Mouse (Mus musculus): Measurements from ENCODE around the gene Ccnl2. TPM values are rescaled to one million over a fixed set of nuclear protein-coding genes. Genes with fewer than 3 reads are reported as not detected.

The Ccnl2 gene
- total and polyA plus RNA-seq, 3 experiments, result 46.1 to 103 (median 48.6) TPM

- peaks cover 27% of the 10 kb centered on the region for H3K79me2 ChIP-seq (ENCODE audit: control insufficient read depth, insufficient read depth, low read length, poor library complexity)
- peak overlapping the region; percentile 9 to 93 for H3K4me3 ChIP-seq (ENCODE audit: control insufficient read depth in 1 of 2, insufficient read depth in 1 of 2, low read depth in 2 of 2, low read length in 2 of 2)
- TF ChIP-seq CHD2 (IDR thresholded peaks at IDR 0.05; ENCODE audit: low read length) (no peak), ZMIZ1 (IDR thresholded peaks at IDR 0.05; ENCODE audit: low read depth, low read length) (no peak), ELF1 (IDR thresholded peaks at IDR 0.05; ENCODE audit: low read depth, low read length) (no peak), SIN3A (IDR thresholded peaks at IDR 0.05; ENCODE audit: low read length) (no peak; the same call in 1 of the 2 replicates), MAX (IDR thresholded peaks at IDR 0.05; ENCODE audit: low read length) (peak; percentile 27; the same call in 1 of the 2 replicates), CTCF (IDR thresholded peaks at IDR 0.05 in 2 of 3, conservative IDR thresholded peaks at IDR 0.05 in 1 of 3; ENCODE audit: control insufficient read depth in 1 of 3, insufficient read depth in 1 of 3, low read depth in 2 of 3, low read length in 3 of 3, poor library complexity in 1 of 3, severe bottlenecking in 1 of 3) (no peak), ZKSCAN1 (IDR thresholded peaks at IDR 0.05; ENCODE audit: low read depth, low read length) (no peak), NRF1 (IDR thresholded peaks at IDR 0.05; ENCODE audit: insufficient read depth, low read depth, low read length, poor library complexity, severe bottlenecking) (no peak), ZC3H11A (IDR thresholded peaks at IDR 0.05; ENCODE audit: low read depth, low read length) (no peak), E2F4 (IDR thresholded peaks at IDR 0.05; ENCODE audit: borderline replicate concordance, low read depth, low read length) (no peak), UBTF (IDR thresholded peaks at IDR 0.05; ENCODE audit: borderline replicate concordance, insufficient read depth, low read depth, low read length) (no peak), POLR2A (IDR thresholded peaks at IDR 0.05; ENCODE audit: control insufficient read depth in 1 of 2, insufficient read depth in 1 of 2, low read depth in 1 of 2, low read length in 2 of 2, poor library complexity in 1 of 2) (no peak), MYC (IDR thresholded peaks at IDR 0.05; ENCODE audit: low read depth, low read length) (no peak), KAT2A (conservative IDR thresholded peaks at IDR 0.05; ENCODE audit: low read depth, low read length) (no peak), NELFE (IDR thresholded peaks at IDR 0.05; ENCODE audit: low read depth, low read length) (no peak), TCF12 (IDR thresholded peaks at IDR 0.05; ENCODE audit: low read depth, low read length) (0 out of 2 replicates have a peak, but pooled peaks have one; percentile 13), EP300 (IDR thresholded peaks at IDR 0.05; ENCODE audit: low read depth in 1 of 2, low read length in 2 of 2) (peak in 1 of 2 experiments; percentile 40; a peak in 1 of 4 replicates), CHD1 (IDR thresholded peaks at IDR 0.05; ENCODE audit: low read depth, low read length) (no peak), MAZ (IDR thresholded peaks at IDR 0.05; ENCODE audit: low read depth, low read length) (no peak), MXI1 (IDR thresholded peaks at IDR 0.05; ENCODE audit: low read depth, low read length) (no peak), ETS1 (IDR thresholded peaks at IDR 0.05; ENCODE audit: low read depth, low read length) (0 out of 2 replicates have a peak, but pooled peaks have one; percentile 12), SMC3 (IDR thresholded peaks at IDR 0.05; ENCODE audit: low read depth, low read length) (no peak), USF2 (IDR thresholded peaks at IDR 0.05; ENCODE audit: borderline replicate concordance in 1 of 2, insufficient read depth in 1 of 2, low read depth in 1 of 2, low read length in 2 of 2) (no peak), RAD21 (IDR thresholded peaks at IDR 0.05; ENCODE audit: low read depth, low read length) (no peak), POLR2AphosphoS2 (IDR thresholded peaks at IDR 0.05; ENCODE audit: low read length) (no peak), TBP (IDR thresholded peaks at IDR 0.05; ENCODE audit: low read depth, low read length) (no peak), GABPA (IDR thresholded peaks at IDR 0.05; ENCODE audit: low read depth, low read length) (no peak), POLR2AphosphoS5 (IDR thresholded peaks at IDR 0.05; ENCODE audit: borderline replicate concordance, low read depth, low read length) (no peak), RCOR1 (IDR thresholded peaks at IDR 0.05; ENCODE audit: low read depth, low read length) (0 out of 2 replicates have a peak, but pooled peaks have one; percentile 26), ZNF384 (IDR thresholded peaks at IDR 0.05; ENCODE audit: low read depth, low read length) (no peak), MEF2A (IDR thresholded peaks at IDR 0.05; ENCODE audit: extremely low read depth, insufficient replicate concordance, low read depth, low read length, poor library complexity, severe bottlenecking) (no peak), MAFK (IDR thresholded peaks at IDR 0.05; ENCODE audit: borderline replicate concordance, low read depth, low read length) (no peak), MYB (IDR thresholded peaks at IDR 0.05; ENCODE audit: low read depth, low read length) (no peak), HCFC1 (IDR thresholded peaks at IDR 0.05; ENCODE audit: low read depth, low read length) (no peak), JUND (IDR thresholded peaks at IDR 0.05; ENCODE audit: low read depth, low read length) (no peak), GATA1 (IDR thresholded peaks at IDR 0.05; ENCODE audit: low read depth, low read length) (0 out of 2 replicates have a peak, but pooled peaks have one; percentile 15), BHLHE40 (IDR thresholded peaks at IDR 0.05; ENCODE audit: borderline replicate concordance, low read depth, low read length) (no peak), USF1 (IDR thresholded peaks at IDR 0.05; ENCODE audit: low read depth, low read length) (no peak)
These were observed 10.2 kb upstream of the Ccnl2 start for GRCm38 (mm10) chr4:155802075-155802474.

More at GRCm38 (mm10) chr4:155802075-155802474, 10.2 kb upstream of the Ccnl2 start:
- Histone ChIP-seq H3K9ac (ENCODE audit: control insufficient read depth, low read depth, low read length, poor library complexity, severe bottlenecking) (peak overlapping the region; percentile 6; the same call in 1 of the 2 replicates), H3K36me3 (ENCODE audit: control insufficient read depth in 1 of 2, insufficient read depth in 2 of 2, low read length in 2 of 2) (peaks cover 5 to 24% of the 10 kb centered on the region in 2 experiments), H3K27ac (ENCODE audit: control insufficient read depth, low read depth, low read length) (peak overlapping the region; percentile 71), H3K9me3 (replicated peaks; ENCODE audit: insufficient read depth, low read length) (no peaks in the 10 kb centered on the region), H3K4me1 (ENCODE audit: control insufficient read depth in 1 of 2, insufficient read depth in 2 of 2, low read length in 2 of 2) (peaks cover 11 to 15% of the 10 kb centered on the region in 2 experiments), H3K27me3 (ENCODE audit: control insufficient read depth in 1 of 2, insufficient read depth in 2 of 2, low read length in 2 of 2) (no peaks in the 10 kb centered on the region)
- DNase-seq (ENCODE audit: low read depth, low spot score), result peak; percentile 57

All from MEL (cell line).